Mouse (Mus musculus) cerebellum, adult 2 months (tissue): ENCODE measurements around the gene Ncor2.

Experiments
- CTCF ChIP-seq: fragments of 200-500 bp; IDR thresholded peaks from 2 replicates; pipeline ENCODE4 v1.5.1; 2011; ENCODE audit warnings: low read depth, mild to moderate bottlenecking, control low read depth, low read length, moderate library complexity, borderline replicate concordance; ENCODE audit not compliant: insufficient read depth
- POLR2A ChIP-seq: fragments of 200-500 bp; IDR thresholded peaks from 2 replicates; pipeline ENCODE4 v1.6.1; 2011; ENCODE audit warnings: low read length, control low read depth, borderline replicate concordance; ENCODE audit not compliant: insufficient read depth

DNA sequence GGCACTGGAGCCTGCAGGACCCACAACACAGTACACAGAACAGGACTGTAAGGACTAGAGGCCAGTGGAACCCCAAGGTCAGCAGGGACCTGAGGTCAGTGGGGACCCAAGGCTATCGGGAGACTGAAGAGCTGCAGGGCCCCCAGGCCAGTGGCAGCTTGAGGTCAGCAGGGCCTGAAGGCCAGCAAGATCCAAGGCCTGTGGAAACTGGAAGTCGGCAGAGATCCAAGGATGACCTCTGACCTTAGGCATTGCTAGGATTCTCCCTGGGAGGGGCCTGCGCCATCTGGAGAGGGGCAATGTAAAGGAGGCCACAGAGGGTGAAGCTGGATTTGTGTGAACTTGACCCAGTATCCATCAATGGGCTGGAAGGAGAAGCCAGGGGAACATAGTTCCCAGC lies 45.9 kb upstream of the Ncor2 start:
- no peak for TF ChIP-seq POLR2A
- no peak for TF ChIP-seq CTCF
